In genomic region chr6:108234536-108234935, GRCm38 (mm10) we compare ENCODE assay signal across 11 mouse cellular contexts. TPM values are rescaled to one million over a fixed set of nuclear protein-coding genes. Genes with fewer than 3 reads are reported as not detected.
DNase-seq lines count a peak whose midpoint lies in the region; ATAC-seq and TF ChIP-seq lines count a peak whose summit lies in the region.
"Had no signal": no experiment of that assay in that cellular context is flagged by ENCODE, and none has a peak within 500 bp of the region (broad histone marks: within the 10 kb centered on the region; RNA-seq: fewer than 3 reads in every experiment).

No protein-coding gene starts in this region.

- DNase-seq in adrenal gland, adult (ENCODE audit: inconsistent age in 2 of 2, low spot score in 1 of 2): peak; percentile 71 to 86
- no peak for DNase-seq in adrenal gland, adult 18-20 months (ENCODE audit: low spot score in 2 of 2)
- DNase-seq in kidney, adult 9 months: peak; percentile 78
- DNase-seq in liver: no peak
- DNase-seq in cerebellum, postnatal 36 days: no peak
- DNase-seq: cerebellum, adult 11-12 months; heart, postnatal 10 days had no signal

- H3K27ac ChIP-seq in intestine, embryonic 16.5 days (ENCODE audit: low read length): peak overlapping the region; percentile 14; the same call in 1 of the 2 replicates
- H3K27ac ChIP-seq in intestine, postnatal 0 days (ENCODE audit: low read depth, low read length): no peak overlapping the region
- peak overlapping the region; percentile 33; the same call in 1 of the 2 replicates for H3K27ac ChIP-seq in limb, embryonic 13.5 days
- H3K27ac ChIP-seq: intestine, embryonic 15.5 days had no signal

- H3K4me2 ChIP-seq in intestine, embryonic 16.5 days (ENCODE audit: low read depth, low read length): no peak overlapping the region
- no peak overlapping the region for H3K4me2 ChIP-seq in intestine, postnatal 0 days (replicated peaks; ENCODE audit: low read depth)
- no peak overlapping the region for H3K4me2 ChIP-seq in limb, embryonic 13.5 days (replicated peaks)
- H3K4me2 ChIP-seq: intestine, embryonic 15.5 days had no signal

- peaks cover 13% of the 10 kb centered on the region for H3K4me1 ChIP-seq in intestine, embryonic 16.5 days (ENCODE audit: control insufficient read depth, insufficient read depth, low read length)
- H3K4me1 ChIP-seq in intestine, postnatal 0 days (replicated peaks; ENCODE audit: control insufficient read depth, insufficient read depth, low read length): no peaks in the 10 kb centered on the region
- peaks cover 69% of the 10 kb centered on the region for H3K4me1 ChIP-seq in limb, embryonic 13.5 days

- WGBS in intestine, embryonic 16.5 days: 69% methylated on average over 6 of the region's 6 CpGs
- WGBS in intestine, postnatal 0 days: 66% methylated on average over 6 of the region's 6 CpGs
- WGBS in limb, embryonic 13.5 days: 66% methylated on average over 6 of the region's 6 CpGs

- TF ChIP-seq CTCF in intestine, postnatal 0 days (IDR thresholded peaks at IDR 0.05; ENCODE audit: low read depth): no peak

- H3K36me3 ChIP-seq in intestine, embryonic 16.5 days (ENCODE audit: control insufficient read depth, insufficient read depth, low read length): no peaks in the 10 kb centered on the region
- H3K36me3 ChIP-seq in intestine, postnatal 0 days (ENCODE audit: control insufficient read depth, insufficient read depth): no peaks in the 10 kb centered on the region
- H3K36me3 ChIP-seq in limb, embryonic 13.5 days: no peaks in the 10 kb centered on the region
- H3K36me3 ChIP-seq: intestine, embryonic 15.5 days had no signal

- no peaks in the 10 kb centered on the region for H3K27me3 ChIP-seq in intestine, embryonic 16.5 days (replicated peaks; ENCODE audit: control insufficient read depth, insufficient read depth, low read length)
- H3K27me3 ChIP-seq in intestine, postnatal 0 days (replicated peaks; ENCODE audit: control insufficient read depth, insufficient read depth, low read length): no peaks in the 10 kb centered on the region
- H3K27me3 ChIP-seq in limb, embryonic 13.5 days: no peaks in the 10 kb centered on the region; the same call in 1 of the 2 replicates
- H3K27me3 ChIP-seq: intestine, embryonic 15.5 days had no signal

- ATAC-seq in intestine, embryonic 16.5 days: no peak
- ATAC-seq in intestine, postnatal 0 days: no peak
- ATAC-seq in limb, embryonic 13.5 days (ENCODE audit: low FRiP score, low read depth): no peak
- ATAC-seq: intestine, embryonic 15.5 days had no signal

- H3K9ac ChIP-seq in intestine, embryonic 16.5 days (ENCODE audit: low read depth, low read length): no peak overlapping the region
- H3K9ac ChIP-seq in intestine, postnatal 0 days (ENCODE audit: low read depth, low read length): no peak overlapping the region
- H3K9ac ChIP-seq in limb, embryonic 13.5 days: no peak overlapping the region
- H3K9ac ChIP-seq: intestine, embryonic 15.5 days had no signal

- H3K9me3 ChIP-seq in intestine, embryonic 16.5 days (ENCODE audit: control insufficient read depth, low read length): no peaks in the 10 kb centered on the region
- H3K9me3 ChIP-seq in intestine, postnatal 0 days (ENCODE audit: control insufficient read depth): no peaks in the 10 kb centered on the region
- no peaks in the 10 kb centered on the region for H3K9me3 ChIP-seq in limb, embryonic 13.5 days
- H3K9me3 ChIP-seq: intestine, embryonic 15.5 days had no signal

- H3K4me3 ChIP-seq in intestine, embryonic 16.5 days (ENCODE audit: low read length): no peak overlapping the region
- no peak overlapping the region for H3K4me3 ChIP-seq in intestine, postnatal 0 days (ENCODE audit: low read depth, low read length)
- H3K4me3 ChIP-seq in limb, embryonic 13.5 days: no peak overlapping the region
- H3K4me3 ChIP-seq: intestine, embryonic 15.5 days had no signal

RNA-seq across cellular contexts. Expression of gene Itpr1, which starts 21.6 kb away (rescaled TPM):
- total RNA-seq in adrenal gland, adult 18-20 months (2021): 100 to 1,000 TPM; 114 to 186 TPM
- polyA plus RNA-seq in intestine, embryonic 16.5 days (2015; fragmentation: Nextera tagmentation; extraction: Ambion mirVana): 5.9 and 6.2 TPM in 2 replicates
- 6.4 and 6.9 TPM in 2 replicates for polyA plus RNA-seq in intestine, postnatal 0 days (2015; fragmentation: Nextera tagmentation; extraction: Ambion mirVana)
- polyA plus RNA-seq in limb, embryonic 13.5 days (2015; fragmentation: Nextera tagmentation; extraction: Ambion mirVana): 9.4 and 10.8 TPM in 2 replicates

RNA-seq across cellular contexts. Expression of gene Sumf1, which starts 49.2 kb away (rescaled TPM):
- 10 to 100 TPM; 33.1 to 42.5 TPM for total RNA-seq in adrenal gland, adult 18-20 months (2021)
- polyA plus RNA-seq in intestine, embryonic 16.5 days (2015; fragmentation: Nextera tagmentation; extraction: Ambion mirVana): 21.3 and 22.1 TPM in 2 replicates
- polyA plus RNA-seq in intestine, postnatal 0 days (2015; fragmentation: Nextera tagmentation; extraction: Ambion mirVana): 30.1 and 30.2 TPM in 2 replicates
- polyA plus RNA-seq in limb, embryonic 13.5 days (2015; fragmentation: Nextera tagmentation; extraction: Ambion mirVana): 22.4 and 23.6 TPM in 2 replicates

Comparison
In these comparisons a context has a peak if more than half of its experiments do, and no peak if none do; other contexts are left out.
1. DNase-seq: peak in adrenal gland, adult (2 of 2) and kidney, adult 9 months (single experiment); none in adrenal gland, adult 18-20 months (0 of 2), liver (single experiment) and cerebellum, postnatal 36 days (0 of 2).